Mouse (Mus musculus): Measurements from ENCODE around the gene Ascl4.

- TF ChIP-seq CTCF (IDR thresholded peaks at IDR 0.05; ENCODE audit: low read depth) (no peak), EP300 (IDR thresholded peaks at IDR 0.05; ENCODE audit: low read depth) (no peak)
These were observed 25.9 kb downstream of the Ascl4 start for GRCm38 (mm10) chr10:85953401-85953800.
